Mouse (Mus musculus) ES-E14 (cell line): ENCODE measurements around the gene Etv6. TPM values are rescaled to one million over a fixed set of nuclear protein-coding genes. Genes with fewer than 3 reads are reported as not detected.

Experiments used
- DNase-seq: peaks from one replicate; pipeline ENCODE4 v3.0.0-alpha.2; 2013; ENCODE audit warnings: low read depth, low spot score
- H3K27ac ChIP-seq: 2 replicates; pipeline ENCODE4 v1.5.1; 2012; ENCODE audit warnings: low read depth, mild to moderate bottlenecking, low read length, moderate library complexity, mixed read lengths; ENCODE audit not compliant: poor library complexity, insufficient read depth, severe bottlenecking
- H3K36me3 ChIP-seq: 2 replicates; pipeline ENCODE4 v1.6.1; 2012; ENCODE audit warnings: mild to moderate bottlenecking, low read length, moderate library complexity, mixed read lengths; ENCODE audit not compliant: control insufficient read depth, poor library complexity, insufficient read depth, severe bottlenecking
- H3K4me1 ChIP-seq, 2 experiments: fragments of 150-350 bp in 1 of 2; sonication (generic) in 1 of 2; 2 replicates each; pipeline ENCODE4 v1.6.1; 2012; ENCODE audit warnings: low read length in 2 of 2, mild to moderate bottlenecking in 1 of 2, mixed read lengths in 1 of 2; ENCODE audit not compliant: control insufficient read depth in 2 of 2, insufficient read depth in 2 of 2, poor library complexity in 1 of 2
- H3K4me3 ChIP-seq, 2 experiments: fragments of 150-350 bp in 1 of 2; sonication (generic) in 1 of 2; 2 replicates each; pipeline ENCODE4 v1.5.1; 2012; ENCODE audit warnings: low read length in 2 of 2, low read depth in 1 of 2, mild to moderate bottlenecking in 1 of 2, mixed read lengths in 1 of 2; ENCODE audit not compliant: insufficient read depth in 1 of 2, poor library complexity in 1 of 2, severe bottlenecking in 1 of 2
- H3K9ac ChIP-seq: 2 replicates; pipeline ENCODE4 v1.6.1; 2012; ENCODE audit warnings: low read depth, mild to moderate bottlenecking, low read length, mixed read lengths; ENCODE audit not compliant: poor library complexity, insufficient read depth, severe bottlenecking
- H3K9me3 ChIP-seq: fragments of 150-350 bp; sonication (generic); 2 replicates; pipeline ENCODE4 v1.6.1; 2012; ENCODE audit warnings: low read depth, mild to moderate bottlenecking, low read length; ENCODE audit not compliant: control insufficient read depth, insufficient read depth
- CHD2 ChIP-seq: IDR thresholded peaks from 2 replicates; pipeline ENCODE4 v1.6.1; 2014; ENCODE audit warnings: mild to moderate bottlenecking, low read depth, low read length, inconsistent platforms
- HCFC1 ChIP-seq: IDR thresholded peaks from 2 replicates; pipeline ENCODE4 v1.6.1; 2012; ENCODE audit warnings: low read length, inconsistent platforms, borderline replicate concordance; ENCODE audit not compliant: insufficient read depth
- MAFK ChIP-seq: IDR thresholded peaks from 2 replicates; pipeline ENCODE4 v1.6.1; 2014; ENCODE audit warnings: mild to moderate bottlenecking, low read depth, low read length, inconsistent platforms; ENCODE audit not compliant: insufficient read depth
- ZC3H11A ChIP-seq: IDR thresholded peaks from 2 replicates; pipeline ENCODE4 v1.6.1; 2012; ENCODE audit warnings: low read depth, mild to moderate bottlenecking, inconsistent platforms, low read length, borderline replicate concordance
- ZNF384 ChIP-seq: IDR thresholded peaks from 2 replicates; pipeline ENCODE4 v1.6.1; 2012; ENCODE audit warnings: low read depth, low read length, inconsistent platforms
- in situ Hi-C, 2 experiments: fragments of 600-800 bp; cut with MboI; formaldehyde crosslinking; loops; one replicate each; pipeline ENCODE4 v1.15.1; 2025; ENCODE audit warnings: low sequenced_read_pairs in 2 of 2, inconsistent platforms in 1 of 2; ENCODE audit not compliant: unreplicated experiment in 2 of 2
- total RNA-seq: library from RNA; depleted of rRNA; stranded (reverse); fragments of 300-350 nt; gene quantifications from 2 replicates; pipeline ENCODE4 v1.2.3, GENCODE M21; 2012

Etv6 gene
- total RNA-seq, 1 experiment = 11.8 TPM

- Histone ChIP-seq H3K36me3 (no peaks in the 10 kb centered on the region), H3K9me3 (no peaks in the 10 kb centered on the region), H3K4me1 (no peaks in the 10 kb centered on the region), H3K9ac (no peak overlapping the region), H3K4me3 (no peak overlapping the region), H3K27ac (no peak overlapping the region)
- no peak for DNase-seq
- TF ChIP-seq ZNF384 (no peak), HCFC1 (no peak), CHD2 (no peak), ZC3H11A (no peak), MAFK (no peak)
- in situ Hi-C loops = no loop called here
These were observed 9.2 kb upstream of the Etv6 start for GRCm38 (mm10) chr6:134026264-134026663.

GRCm38 (mm10) chr6:134027022-134027421 is 8.5 kb upstream of the Etv6 start:
- DNase-seq = no peak
- in situ Hi-C loops = no loop called here
- H3K4me1 ChIP-seq = peaks cover 0 to 2% of the 10 kb centered on the region in 2 experiments; a peak in 1 of 4 replicates
- H3K36me3 ChIP-seq = no peaks in the 10 kb centered on the region
- TF ChIP-seq CHD2 = no peak
- TF ChIP-seq HCFC1 = no peak
- no peak for TF ChIP-seq MAFK
- TF ChIP-seq ZNF384 = no peak
- no peak for TF ChIP-seq ZC3H11A
- no peak overlapping the region for H3K9ac ChIP-seq
- H3K9me3 ChIP-seq = no peaks in the 10 kb centered on the region
- H3K27ac ChIP-seq = no peak overlapping the region
- no peak overlapping the region for H3K4me3 ChIP-seq

GRCm38 (mm10) chr6:134032451-134032850 is 3.0 kb upstream of the Etv6 start:
- no peak overlapping the region for H3K9ac ChIP-seq
- in situ Hi-C loops = no loop called here
- TF ChIP-seq ZNF384 = no peak
- TF ChIP-seq ZC3H11A = no peak
- no peak for TF ChIP-seq CHD2
- no peak for TF ChIP-seq MAFK
- TF ChIP-seq HCFC1 = no peak

DNA sequence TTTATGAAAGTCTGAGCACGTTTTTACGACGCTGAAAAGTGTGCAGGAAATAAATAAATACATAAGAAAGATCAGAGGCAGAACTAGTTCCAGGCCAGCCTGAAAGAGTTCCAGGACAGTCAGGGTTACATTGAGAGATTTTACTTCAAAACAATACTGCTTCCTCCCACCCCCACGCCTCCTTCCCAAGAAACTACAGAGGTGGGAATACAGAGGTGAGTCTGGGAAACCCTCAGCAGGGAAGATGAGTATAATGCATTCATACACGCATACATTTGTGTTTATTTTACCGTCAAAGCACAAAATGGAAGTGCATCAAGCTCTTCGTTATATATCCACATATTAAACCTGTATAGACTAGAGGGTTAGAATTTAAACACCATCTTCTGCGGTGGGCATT is 1.1 kb upstream of the Etv6 start:
- no peaks in the 10 kb centered on the region for H3K9me3 ChIP-seq
- H3K9ac ChIP-seq = peak overlapping the region; percentile 83; the same call in 1 of the 2 replicates
- TF ChIP-seq CHD2 = no peak
- TF ChIP-seq ZC3H11A = no peak
- TF ChIP-seq ZNF384 = no peak
- TF ChIP-seq MAFK = no peak
- TF ChIP-seq HCFC1 = no peak
- no peak for DNase-seq
- peak overlapping the region; percentile 75 to 99 for H3K4me3 ChIP-seq
- peaks cover 5 to 22% of the 10 kb centered on the region in 2 experiments; a peak in 3 of 4 replicates for H3K4me1 ChIP-seq
- H3K36me3 ChIP-seq = no peaks in the 10 kb centered on the region
- no peak overlapping the region for H3K27ac ChIP-seq
- in situ Hi-C loops = no loop called here

More at GRCm38 (mm10) chr6:134032451-134032850, 3.0 kb upstream of the Etv6 start:
- no peak overlapping the region for H3K4me3 ChIP-seq
- H3K4me1 ChIP-seq = peaks cover 0 to 13% of the 10 kb centered on the region in 2 experiments; a peak in 2 of 4 replicates
- DNase-seq = no peak
- no peak overlapping the region for H3K27ac ChIP-seq
- H3K9me3 ChIP-seq = no peaks in the 10 kb centered on the region
- H3K36me3 ChIP-seq = no peaks in the 10 kb centered on the region
